Mouse (Mus musculus) myocyte (in vitro differentiated cells): ENCODE results near the gene Acadvl.

Source experiments
- CEBPB ChIP-seq: IDR thresholded peaks from 2 replicates; pipeline ENCODE4 v1.6.1; 2011; ENCODE audit warnings: mild to moderate bottlenecking, moderate library complexity; ENCODE audit not compliant: poor library complexity, insufficient read depth, severe bottlenecking
- MYOG ChIP-seq, 3 experiments: IDR thresholded peaks; one replicate each; pipeline ENCODE4 v1.6.1; 2011; ENCODE audit warnings: control low read depth in 2 of 3, low read depth in 2 of 3, mild to moderate bottlenecking in 2 of 3; ENCODE audit not compliant: insufficient read length in 2 of 3, control insufficient read depth in 1 of 3, insufficient read depth in 1 of 3
- POLR2A ChIP-seq: IDR thresholded peaks from one replicate; pipeline ENCODE4 v1.6.1; 2011; ENCODE audit warnings: low read depth, mild to moderate bottlenecking, control low read depth, moderate library complexity; ENCODE audit not compliant: insufficient read length
- POLR2AphosphoS2 ChIP-seq: IDR thresholded peaks from one replicate; pipeline ENCODE4 v1.6.1; 2011; ENCODE audit warnings: low read depth, control low read depth; ENCODE audit not compliant: insufficient read length
- REST ChIP-seq: IDR thresholded peaks from one replicate; pipeline ENCODE4 v1.6.1; 2011; ENCODE audit warnings: mild to moderate bottlenecking, control low read depth, moderate library complexity; ENCODE audit not compliant: insufficient read depth, insufficient read length
- SRF ChIP-seq: IDR thresholded peaks from one replicate; pipeline ENCODE4 v1.6.1; 2011; ENCODE audit warnings: low read depth; ENCODE audit not compliant: control insufficient read depth, insufficient read length
- TCF12 ChIP-seq: IDR thresholded peaks from one replicate; pipeline ENCODE4 v1.6.1; 2011; ENCODE audit warnings: mild to moderate bottlenecking, control low read depth; ENCODE audit not compliant: poor library complexity, insufficient read depth, severe bottlenecking
- USF1 ChIP-seq: IDR thresholded peaks from one replicate; pipeline ENCODE4 v1.6.1; 2011; ENCODE audit warnings: low read depth, mild to moderate bottlenecking, control low read depth, moderate library complexity

GRCm38 (mm10) chr11:70029829-70030550 lies 14.8 kb upstream of the Acadvl start:
- TF ChIP-seq POLR2A: no peak
- no peak for TF ChIP-seq POLR2AphosphoS2
- no peak for TF ChIP-seq MYOG (IDR thresholded peaks at IDR 0.05; ENCODE audit: control insufficient read depth in 1 of 3, insufficient read depth in 1 of 3, insufficient read length in 2 of 3, low read depth in 2 of 3)
- TF ChIP-seq TCF12: no peak
- no peak for TF ChIP-seq USF1
- no peak for TF ChIP-seq CEBPB
- TF ChIP-seq SRF: no peak
- TF ChIP-seq REST: no peak
